Comparison of ENCODE assay signal across 21 mouse cellular contexts in the genomic region with DNA sequence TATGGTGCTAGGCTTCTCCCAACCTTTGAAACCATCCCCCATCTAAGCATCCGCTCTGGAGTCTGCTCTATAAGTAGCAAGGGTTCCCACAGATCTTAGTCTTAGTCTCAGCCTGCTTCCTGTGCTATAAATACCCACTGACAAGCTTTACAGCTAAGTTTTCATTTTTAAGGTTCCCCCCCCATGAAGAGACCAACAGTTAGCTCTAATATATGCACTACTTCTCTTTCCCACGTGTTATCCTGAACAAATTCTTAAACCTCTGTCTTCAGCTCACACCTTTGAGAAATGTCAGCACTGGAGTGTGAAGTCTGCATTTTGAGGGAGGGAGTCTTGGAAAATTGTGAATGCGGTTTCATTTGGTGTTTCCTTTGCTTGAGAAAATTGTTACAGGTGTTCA. TPM values are rescaled to one million over a fixed set of nuclear protein-coding genes. Genes with fewer than 3 reads are reported as not detected.
DNase-seq lines count a peak whose midpoint lies in the region; ATAC-seq and TF ChIP-seq lines count a peak whose summit lies in the region.
"Had no signal": no experiment of that assay in that cellular context is flagged by ENCODE, and none has a peak within 500 bp of the region (broad histone marks: within the 10 kb centered on the region; RNA-seq: fewer than 3 reads in every experiment).

No protein-coding gene starts in this region.

- peak; percentile 58 for ATAC-seq in frontal cortex, adult (ENCODE audit: low TSS enrichment)
- ATAC-seq: forebrain, embryonic 14.5 days; forebrain, embryonic 16.5 days had no signal

- H3K4me3 ChIP-seq in layer of hippocampus, adult 2 months = no peak overlapping the region
- H3K4me3 ChIP-seq: embryonic facial prominence, embryonic 10.5 days; embryonic facial prominence, embryonic 12.5 days had no signal

- DNase-seq in frontal cortex, postnatal 25 days (ENCODE audit: low spot score in 2 of 2) = no peak
- DNase-seq in layer of hippocampus, adult 2 months (ENCODE audit: low spot score in 2 of 2) = no peak
- DNase-seq in layer of hippocampus, adult 18-20 months (ENCODE audit: low spot score in 2 of 2) = no peak
- peak; percentile 27 for DNase-seq in right cerebral cortex, adult 18-20 months
- DNase-seq in right cerebral cortex, postnatal 4 days = no peak
- DNase-seq in telencephalon, adult 2 months (ENCODE audit: low read depth, low spot score) = peak; percentile 45
- no peak for DNase-seq in spleen, adult 12 weeks (ENCODE audit: low spot score)
- DNase-seq: adrenal gland, adult 2 months; adrenal gland, postnatal 10 days; adrenal gland, postnatal 25 days; cerebellum, adult 11-12 months; cerebellum, adult 2 months; cerebellum, adult 9-10 months; cerebellum, postnatal 10 days; cerebellum, postnatal 25 days had no signal

- TF ChIP-seq CTCF in layer of hippocampus, adult 2 months (conservative IDR thresholded peaks at IDR 0.05) = no peak

- H3K27ac ChIP-seq in layer of hippocampus, adult 2 months = peak overlapping the region; percentile 54
- H3K27ac ChIP-seq: embryonic facial prominence, embryonic 10.5 days; embryonic facial prominence, embryonic 12.5 days had no signal

RNA-seq across cellular contexts. Expression of a gene that starts 56.2 kb away (rescaled TPM):
- total RNA-seq in layer of hippocampus, adult 2 months (2021) = 10 to 100 TPM; 62.8 to 76.8 TPM
- 10 to 100 TPM; 69.2 to 71.0 TPM for total RNA-seq in layer of hippocampus, adult 18-20 months (2021)
- total RNA-seq: MEL had no signal

Comparison
In these comparisons a context has a peak if more than half of its experiments do, and no peak if none do; other contexts are left out.
1. DNase-seq: peak in right cerebral cortex, adult 18-20 months (single experiment) and telencephalon, adult 2 months (single experiment); none in frontal cortex, postnatal 25 days (0 of 2), layer of hippocampus, adult 2 months (0 of 2), layer of hippocampus, adult 18-20 months (0 of 2), right cerebral cortex, postnatal 4 days (single experiment) and spleen, adult 12 weeks (single experiment).